Mouse (Mus musculus) testis, adult 2 months (tissue): Measurements from ENCODE around the gene Tprn. TPM values are rescaled to one million over a fixed set of nuclear protein-coding genes. Genes with fewer than 3 reads are reported as not detected.

Experiments used
- H3K27ac ChIP-seq: fragments of 200-500 bp; 2 replicates; pipeline ENCODE4 v1.5.1; 2012; ENCODE audit warnings: low read depth, low read length; ENCODE audit not compliant: control insufficient read depth, insufficient read depth
- H3K27me3 ChIP-seq: fragments of 200-500 bp; 2 replicates; pipeline ENCODE4 v1.6.1; 2012; ENCODE audit warnings: mild to moderate bottlenecking, low read length, moderate library complexity; ENCODE audit not compliant: control insufficient read depth, insufficient read depth
- H3K36me3 ChIP-seq: fragments of 200-500 bp; 2 replicates; pipeline ENCODE4 v1.6.1; 2012; ENCODE audit warnings: mild to moderate bottlenecking, low read length; ENCODE audit not compliant: control insufficient read depth, insufficient read depth
- H3K4me1 ChIP-seq: fragments of 200-500 bp; 2 replicates; pipeline ENCODE4 v1.6.1; 2012; ENCODE audit warnings: low read length; ENCODE audit not compliant: control insufficient read depth, insufficient read depth
- H3K4me3 ChIP-seq: fragments of 200-500 bp; 2 replicates; pipeline ENCODE4 v1.5.1; 2012; ENCODE audit warnings: low read depth, mild to moderate bottlenecking, low read length, moderate library complexity, mixed read lengths; ENCODE audit not compliant: control insufficient read depth
- CTCF ChIP-seq: fragments of 200-500 bp; IDR thresholded peaks from 2 replicates; pipeline ENCODE4 v1.5.1; 2012; ENCODE audit warnings: low read depth, mild to moderate bottlenecking, inconsistent platforms, low read length, moderate library complexity; ENCODE audit not compliant: control insufficient read depth, insufficient read depth, insufficient replicate concordance
- POLR2A ChIP-seq: fragments of 200-500 bp; IDR thresholded peaks from 2 replicates; pipeline ENCODE4 v1.6.1; 2012; ENCODE audit warnings: low read depth, mild to moderate bottlenecking, inconsistent platforms, low read length, moderate library complexity; ENCODE audit not compliant: control insufficient read depth
- polyA plus RNA-seq: library from polyadenylated mRNA; depleted of rRNA; stranded (reverse); fragments of >200 nt; gene quantifications from 2 replicates; pipeline ENCODE4 v1.2.3, GENCODE M21; 2012; rRNA removed

The Tprn gene
- polyA plus RNA-seq: 357 and 363 TPM in 2 replicates

GRCm38 (mm10) chr2:25262291-25262767 lies at the start of gene Tprn:
Gene Tprn (plus strand): TSS chr2:25262618.
- Histone ChIP-seq H3K36me3 (no peaks in the 10 kb centered on the region; the same call in 1 of the 2 replicates), H3K4me1 (peaks cover 24% of the 10 kb centered on the region), H3K27ac (peak within 1 kb of the TSS; percentile 83), H3K27me3 (no peaks in the 10 kb centered on the region), H3K4me3 (peak within 1 kb of the TSS; percentile 91)
- TF ChIP-seq POLR2A: peak; percentile 72; the same call in 1 of the 2 replicates
- TF ChIP-seq CTCF: no peak

DNA sequence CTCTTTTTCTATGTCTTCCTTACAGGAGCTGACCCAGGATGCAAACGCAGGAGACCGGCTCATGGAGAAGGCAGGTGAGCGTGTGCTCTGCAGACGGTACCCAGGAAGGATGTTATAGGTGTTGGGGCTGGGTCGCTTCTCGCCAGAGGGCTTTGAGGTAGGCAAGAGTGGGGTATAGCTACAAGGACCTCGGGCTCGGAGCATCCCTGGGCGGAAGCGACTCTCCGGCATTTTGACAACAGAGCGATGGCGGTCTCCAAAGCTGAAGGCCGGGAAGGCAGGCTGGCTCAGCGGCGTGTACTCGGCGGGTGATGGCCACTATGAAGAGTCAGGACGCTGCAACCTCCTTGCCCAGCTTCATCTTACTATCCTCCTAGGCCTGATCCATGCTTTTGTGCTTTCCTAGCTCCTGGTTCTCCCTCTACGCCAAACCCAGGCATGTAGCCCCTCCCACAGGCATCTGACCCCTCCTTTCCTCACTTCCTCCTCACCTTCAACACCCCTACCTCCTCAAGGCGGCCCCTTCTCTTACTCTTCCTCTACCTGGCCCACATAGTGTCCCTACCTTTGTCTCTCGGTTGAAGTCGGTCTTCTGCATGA lies 49.1 kb upstream of the Tprn start:
- no peaks in the 10 kb centered on the region for H3K36me3 ChIP-seq
- H3K27me3 ChIP-seq: no peaks in the 10 kb centered on the region
- H3K27ac ChIP-seq: peak overlapping the region; percentile 15
- TF ChIP-seq CTCF (no peak), POLR2A (no peak)
- peaks cover 2% of the 10 kb centered on the region for H3K4me1 ChIP-seq
- H3K4me3 ChIP-seq: peak overlapping the region; percentile 98

- TF ChIP-seq CTCF: no peak
- peak; percentile 70; the same call in 1 of the 2 replicates for TF ChIP-seq POLR2A
- peak within 1 kb of the TSS; percentile 98 for H3K4me3 ChIP-seq
- no peaks in the 10 kb centered on the region for H3K27me3 ChIP-seq
- H3K36me3 ChIP-seq: no peaks in the 10 kb centered on the region
- H3K4me1 ChIP-seq: peaks cover 2% of the 10 kb centered on the region
- H3K27ac ChIP-seq: peak within 1 kb of the TSS; percentile 15
Measured at GRCm38 (mm10) chr2:25214444-25214843, 48.0 kb upstream of the Tprn start, which contains the start of gene Stpg3. Gene Stpg3 (minus strand): TSS chr2:25214637.

DNA sequence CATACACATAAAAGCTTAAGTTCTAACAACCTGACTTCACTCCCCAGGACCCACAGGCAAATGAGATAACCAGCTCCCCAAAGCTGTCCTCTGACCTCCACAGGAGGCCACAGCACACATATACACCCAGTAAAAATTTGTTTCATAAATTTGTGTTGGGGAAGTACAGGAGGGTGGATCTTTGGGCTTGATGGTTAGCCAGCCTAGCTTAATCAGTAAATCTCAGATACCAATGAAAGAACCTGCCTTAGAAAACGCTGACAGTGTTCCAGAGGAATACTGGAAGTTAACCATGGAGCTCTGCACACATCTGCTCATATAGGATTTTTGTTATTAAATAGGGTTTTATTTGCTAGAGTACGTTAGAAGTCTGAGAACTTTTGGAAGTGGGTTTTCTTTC lies 44.8 kb upstream of the Tprn start:
- TF ChIP-seq POLR2A: no peak
- no peak for TF ChIP-seq CTCF
- H3K4me1 ChIP-seq: no peaks in the 10 kb centered on the region; the same call in 1 of the 2 replicates
- H3K36me3 ChIP-seq: no peaks in the 10 kb centered on the region
- peak overlapping the region; percentile 69 for H3K4me3 ChIP-seq
- no peaks in the 10 kb centered on the region for H3K27me3 ChIP-seq
- no peak overlapping the region for H3K27ac ChIP-seq

- H3K4me3 ChIP-seq: peak within 1 kb of the TSS; percentile 86
- peak; percentile 33; the same call in 1 of the 2 replicates for TF ChIP-seq POLR2A
- TF ChIP-seq CTCF: no peak
- H3K27me3 ChIP-seq: no peaks in the 10 kb centered on the region
- no peaks in the 10 kb centered on the region for H3K36me3 ChIP-seq
- H3K27ac ChIP-seq: peak within 1 kb of the TSS; percentile 88
- H3K4me1 ChIP-seq: no peaks in the 10 kb centered on the region; the same call in 1 of the 2 replicates
Measured at GRCm38 (mm10) chr2:25218445-25218844, 44.0 kb upstream of the Tprn start, which contains the start of gene Fam166a. Gene Fam166a (plus strand): TSS chr2:25218745.

DNA sequence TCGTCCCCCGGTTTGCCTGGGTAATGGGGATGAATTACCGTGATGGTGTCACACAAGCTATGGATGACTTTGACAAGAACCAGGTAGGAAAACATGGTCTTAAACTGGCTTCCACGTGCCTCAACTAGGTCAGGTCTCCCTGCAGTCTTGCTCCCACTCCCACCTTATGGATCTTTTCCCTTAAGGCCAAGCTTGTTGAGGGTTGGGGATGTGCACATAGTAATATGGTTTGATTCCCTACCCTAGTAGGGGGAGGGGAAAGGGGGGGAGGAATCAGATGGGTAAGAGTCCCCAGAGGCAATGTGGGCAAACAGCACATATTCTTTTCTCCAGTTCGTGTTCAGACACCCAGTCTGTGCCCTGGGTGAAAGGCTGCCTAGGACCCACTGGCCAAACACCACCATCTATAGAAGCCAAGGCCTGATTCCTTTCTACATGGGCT lies 41.1 kb upstream of the Tprn start:
- Histone ChIP-seq H3K4me3 (peak overlapping the region; percentile 72), H3K27ac (no peak overlapping the region; the same call in 1 of the 2 replicates)
- TF ChIP-seq CTCF (no peak), POLR2A (no peak)

DNA sequence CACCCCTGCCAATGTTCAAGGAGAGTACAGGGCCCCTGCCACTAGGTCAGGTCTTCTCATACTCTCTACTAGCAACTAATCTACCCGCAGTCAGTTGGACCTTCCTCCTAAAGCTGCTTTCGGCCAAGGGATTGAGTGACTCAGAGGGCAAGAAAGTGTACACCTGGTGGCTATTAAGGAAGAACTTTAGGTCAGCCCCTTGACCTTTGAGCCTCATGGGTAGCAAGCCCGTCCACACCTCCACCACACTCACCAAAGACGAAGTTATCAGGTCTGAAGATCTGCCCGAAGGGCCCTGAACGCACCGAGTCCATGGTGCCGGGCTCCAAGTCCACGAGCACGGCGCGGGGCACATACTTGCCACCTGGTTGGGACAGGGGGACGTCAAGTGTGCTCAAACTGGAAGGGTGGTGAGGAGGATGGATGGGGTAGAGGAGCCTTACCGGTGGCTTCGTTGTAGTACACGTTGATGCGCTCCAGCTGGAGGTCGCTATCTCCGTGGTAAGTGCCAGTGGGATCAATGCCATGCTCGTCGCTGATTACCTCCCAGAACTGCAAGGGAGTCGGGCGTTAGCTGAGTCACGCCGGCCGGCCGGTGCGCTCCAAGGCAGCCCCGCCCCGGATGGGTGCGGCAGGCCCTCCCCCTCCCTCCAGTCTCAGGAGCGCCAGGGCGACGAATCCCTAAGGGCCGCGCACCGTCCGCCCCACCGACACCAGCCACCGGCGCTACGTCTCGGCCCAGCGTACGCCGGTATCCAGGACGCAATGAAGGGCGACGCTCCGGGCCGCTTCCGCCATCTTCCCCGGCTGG lies 38.5 kb upstream of the Tprn start:
- H3K4me1 ChIP-seq: peaks cover 4% of the 10 kb centered on the region; the same call in 1 of the 2 replicates
- H3K4me3 ChIP-seq: peak overlapping the region; percentile 100
- no peaks in the 10 kb centered on the region for H3K27me3 ChIP-seq
- H3K27ac ChIP-seq: peak overlapping the region; percentile 99
- H3K36me3 ChIP-seq: no peaks in the 10 kb centered on the region
- TF ChIP-seq POLR2A (no peak), CTCF (no peak)

More for the DNA sequence above, 41.1 kb upstream of the Tprn start:
- H3K27me3 ChIP-seq: no peaks in the 10 kb centered on the region
- no peaks in the 10 kb centered on the region for H3K36me3 ChIP-seq
- peaks cover 2% of the 10 kb centered on the region; the same call in 1 of the 2 replicates for H3K4me1 ChIP-seq
